Comparison of ENCODE assay signal across 9 mouse cellular contexts in genomic region chr4:154093210-154093609, GRCm38 (mm10). TPM values are rescaled to one million over a fixed set of nuclear protein-coding genes. Genes with fewer than 3 reads are reported as not detected.
A peak's percentile ranks its signal among the peaks of the same experiment; 100 is the strongest.
DNase-seq lines count a peak whose midpoint lies in the region; ATAC-seq and TF ChIP-seq lines count a peak whose summit lies in the region.
"Had no signal": no experiment of that assay in that cellular context is flagged by ENCODE, and none has a peak within 500 bp of the region (broad histone marks: within the 10 kb centered on the region; RNA-seq: fewer than 3 reads in every experiment).

No protein-coding gene starts in this region.

- ATAC-seq in forebrain, postnatal 0 days, result no peak
- ATAC-seq in limb, embryonic 11.5 days (ENCODE audit: insufficient number of reproducible peaks, low FRiP score, low TSS enrichment, low read depth), result no peak
- ATAC-seq in stomach, postnatal 0 days (ENCODE audit: low FRiP score, low TSS enrichment), result no peak; the same call in 1 of the 2 replicates
- no peak for ATAC-seq in midbrain, embryonic 16.5 days

- no peak overlapping the region for H3K27ac ChIP-seq in forebrain, postnatal 0 days (ENCODE audit: low read depth, low read length)
- H3K27ac ChIP-seq in forebrain, embryonic 10.5 days, result no peak overlapping the region
- no peak overlapping the region for H3K27ac ChIP-seq in limb, embryonic 11.5 days (replicated peaks; ENCODE audit: low read depth, low read length)
- H3K27ac ChIP-seq in stomach, postnatal 0 days (replicated peaks), result no peak overlapping the region
- no peak overlapping the region for H3K27ac ChIP-seq in midbrain, embryonic 16.5 days (ENCODE audit: low read length)
- H3K27ac ChIP-seq: neural tube, embryonic 12.5 days had no signal

- TF ChIP-seq EP300 in stomach, postnatal 0 days (optimal IDR thresholded peaks at IDR 0.05), result no peak

- no peaks in the 10 kb centered on the region for H3K9me3 ChIP-seq in forebrain, postnatal 0 days (ENCODE audit: low read length)
- no peaks in the 10 kb centered on the region for H3K9me3 ChIP-seq in forebrain, embryonic 10.5 days
- H3K9me3 ChIP-seq in limb, embryonic 11.5 days (ENCODE audit: control insufficient read depth, low read length), result no peaks in the 10 kb centered on the region
- H3K9me3 ChIP-seq in stomach, postnatal 0 days (ENCODE audit: control insufficient read depth, low read length), result no peaks in the 10 kb centered on the region
- H3K9me3 ChIP-seq in midbrain, embryonic 16.5 days (replicated peaks; ENCODE audit: control insufficient read depth, low read length, poor library complexity, severe bottlenecking), result no peaks in the 10 kb centered on the region
- H3K9me3 ChIP-seq: neural tube, embryonic 12.5 days had no signal

- 22% methylated on average over 9 of the region's 9 CpGs for WGBS in forebrain, postnatal 0 days
- WGBS in forebrain, embryonic 10.5 days, result 28% methylated on average over 9 of the region's 9 CpGs
- WGBS in limb, embryonic 11.5 days, result 21% methylated on average over 9 of the region's 9 CpGs
- WGBS in stomach, postnatal 0 days, result 16% methylated on average over 9 of the region's 9 CpGs
- 27% methylated on average over 9 of the region's 9 CpGs for WGBS in midbrain, embryonic 16.5 days

- H3K36me3 ChIP-seq in forebrain, postnatal 0 days (ENCODE audit: insufficient read depth), result no peaks in the 10 kb centered on the region
- no peaks in the 10 kb centered on the region for H3K36me3 ChIP-seq in forebrain, embryonic 10.5 days (replicated peaks)
- H3K36me3 ChIP-seq in limb, embryonic 11.5 days (ENCODE audit: control insufficient read depth, insufficient read depth, low read length), result no peaks in the 10 kb centered on the region
- no peaks in the 10 kb centered on the region for H3K36me3 ChIP-seq in stomach, postnatal 0 days (ENCODE audit: control insufficient read depth, insufficient read depth, low read length)
- no peaks in the 10 kb centered on the region for H3K36me3 ChIP-seq in midbrain, embryonic 16.5 days (ENCODE audit: control insufficient read depth, insufficient read depth, low read length)
- H3K36me3 ChIP-seq: neural tube, embryonic 12.5 days had no signal

- H3K9ac ChIP-seq in forebrain, postnatal 0 days, result no peak overlapping the region
- no peak overlapping the region for H3K9ac ChIP-seq in limb, embryonic 11.5 days (ENCODE audit: low read length)
- no peak overlapping the region for H3K9ac ChIP-seq in stomach, postnatal 0 days (ENCODE audit: low read length)
- no peak overlapping the region for H3K9ac ChIP-seq in midbrain, embryonic 16.5 days (ENCODE audit: low read depth, low read length)
- H3K9ac ChIP-seq: neural tube, embryonic 12.5 days had no signal

- no peak overlapping the region for H3K4me2 ChIP-seq in forebrain, postnatal 0 days (ENCODE audit: low read depth)
- no peak overlapping the region for H3K4me2 ChIP-seq in limb, embryonic 11.5 days (ENCODE audit: low read depth, severe bottlenecking)
- H3K4me2 ChIP-seq in stomach, postnatal 0 days (replicated peaks; ENCODE audit: low read depth), result no peak overlapping the region
- H3K4me2 ChIP-seq in midbrain, embryonic 16.5 days (ENCODE audit: low read length), result no peak overlapping the region
- H3K4me2 ChIP-seq: neural tube, embryonic 12.5 days had no signal

- no peak for DNase-seq in forebrain, postnatal 0 days
- no peak for DNase-seq in forebrain, embryonic 10.5 days (ENCODE audit: extremely low spot score, low spot score)
- peak; percentile 43 for DNase-seq in retina, embryonic 14.5 days (ENCODE audit: low spot score)
- DNase-seq in retina, postnatal 1 day, result no peak
- peak; percentile 45 for DNase-seq in c-Kit-positive CD71-positive TER-119-positive erythroid progenitor cells, embryonic 14.5 days (ENCODE audit: low spot score)
- DNase-seq in limb, embryonic 11.5 days (ENCODE audit: low spot score), result peak; percentile 64
- peak; percentile 62 for DNase-seq in stomach, postnatal 0 days (ENCODE audit: low spot score)

- TF ChIP-seq CTCF in forebrain, postnatal 0 days (IDR thresholded peaks at IDR 0.05; ENCODE audit: low read depth), result peak; percentile 31
- TF ChIP-seq CTCF in stomach, postnatal 0 days (IDR thresholded peaks at IDR 0.05; ENCODE audit: low read depth), result peak; percentile 76

- no peaks in the 10 kb centered on the region for H3K4me1 ChIP-seq in forebrain, postnatal 0 days (ENCODE audit: insufficient read depth)
- H3K4me1 ChIP-seq in forebrain, embryonic 10.5 days, result peaks cover 5% of the 10 kb centered on the region
- H3K4me1 ChIP-seq in limb, embryonic 11.5 days (ENCODE audit: control insufficient read depth, insufficient read depth, low read length), result no peaks in the 10 kb centered on the region
- H3K4me1 ChIP-seq in stomach, postnatal 0 days (replicated peaks; ENCODE audit: control insufficient read depth, insufficient read depth), result no peaks in the 10 kb centered on the region
- no peaks in the 10 kb centered on the region for H3K4me1 ChIP-seq in midbrain, embryonic 16.5 days (ENCODE audit: control insufficient read depth, insufficient read depth, low read length)
- H3K4me1 ChIP-seq: neural tube, embryonic 12.5 days had no signal

- H3K4me3 ChIP-seq in forebrain, postnatal 0 days (ENCODE audit: low read depth, low read length), result no peak overlapping the region
- H3K4me3 ChIP-seq in forebrain, embryonic 10.5 days, result no peak overlapping the region
- H3K4me3 ChIP-seq in limb, embryonic 11.5 days (ENCODE audit: low read depth, low read length), result no peak overlapping the region
- H3K4me3 ChIP-seq in stomach, postnatal 0 days (ENCODE audit: low read depth, low read length), result no peak overlapping the region
- no peak overlapping the region for H3K4me3 ChIP-seq in midbrain, embryonic 16.5 days (ENCODE audit: low read depth, low read length)
- H3K4me3 ChIP-seq: neural tube, embryonic 12.5 days had no signal

- H3K27me3 ChIP-seq in forebrain, postnatal 0 days (ENCODE audit: insufficient read depth, low read length), result no peaks in the 10 kb centered on the region
- H3K27me3 ChIP-seq in forebrain, embryonic 10.5 days (ENCODE audit: poor library complexity, severe bottlenecking), result peaks cover 44% of the 10 kb centered on the region; the same call in 1 of the 2 replicates
- H3K27me3 ChIP-seq in limb, embryonic 11.5 days (ENCODE audit: control insufficient read depth, insufficient read depth, low read length), result peaks cover 4% of the 10 kb centered on the region; the same call in 1 of the 2 replicates
- H3K27me3 ChIP-seq in stomach, postnatal 0 days (ENCODE audit: control insufficient read depth, insufficient read depth, low read length), result no peaks in the 10 kb centered on the region
- no peaks in the 10 kb centered on the region for H3K27me3 ChIP-seq in midbrain, embryonic 16.5 days (ENCODE audit: control insufficient read depth, insufficient read depth, low read depth, low read length)

RNA-seq across cellular contexts. Expression of gene Trp73, which starts 46.8 kb away (rescaled TPM):
- 2.2 and 3.9 TPM in 2 replicates for total RNA-seq in forebrain, postnatal 0 days (2014; rRNA removed)
- 3.5 and 4.1 TPM in 2 replicates for polyA plus RNA-seq in forebrain, postnatal 0 days (2015; fragmentation: Nextera tagmentation; extraction: Ambion mirVana)
- polyA plus RNA-seq in forebrain, embryonic 10.5 days (2016; fragmentation: Nextera tagmentation; extraction: Ambion mirVana), result 1.9 and 4.5 TPM in 2 replicates
- polyA plus RNA-seq in limb, embryonic 11.5 days (2014; fragmentation: Nextera tagmentation; extraction: Ambion mirVana), result 0.71 and 0.75 TPM in 2 replicates
- polyA plus RNA-seq in stomach, postnatal 0 days (2015; fragmentation: Nextera tagmentation; extraction: Ambion mirVana), result 1.0 and 1.3 TPM in 2 replicates
- 0.90 and 1.1 TPM in 2 replicates for polyA plus RNA-seq in midbrain, embryonic 16.5 days (2015; fragmentation: Nextera tagmentation; extraction: Ambion mirVana)

RNA-seq across cellular contexts. Expression of gene Wrap73, which starts 49.0 kb away (rescaled TPM):
- total RNA-seq in forebrain, postnatal 0 days (2014; rRNA removed), result 44.1 and 44.4 TPM in 2 replicates
- 37.6 and 42.7 TPM in 2 replicates for polyA plus RNA-seq in forebrain, postnatal 0 days (2015; fragmentation: Nextera tagmentation; extraction: Ambion mirVana)
- polyA plus RNA-seq in forebrain, embryonic 10.5 days (2016; fragmentation: Nextera tagmentation; extraction: Ambion mirVana), result 47.5 and 50.3 TPM in 2 replicates
- polyA plus RNA-seq in limb, embryonic 11.5 days (2014; fragmentation: Nextera tagmentation; extraction: Ambion mirVana), result 47.3 and 48.0 TPM in 2 replicates
- polyA plus RNA-seq in stomach, postnatal 0 days (2015; fragmentation: Nextera tagmentation; extraction: Ambion mirVana), result 17.3 and 19.9 TPM in 2 replicates
- 43.5 and 45.6 TPM in 2 replicates for polyA plus RNA-seq in midbrain, embryonic 16.5 days (2015; fragmentation: Nextera tagmentation; extraction: Ambion mirVana)

RNA-seq across cellular contexts. Expression of gene Ccdc27, which starts 50.7 kb away (rescaled TPM):
- total RNA-seq in forebrain, postnatal 0 days (2014; rRNA removed), result not detected in 2 replicates
- polyA plus RNA-seq in forebrain, postnatal 0 days (2015; fragmentation: Nextera tagmentation; extraction: Ambion mirVana), result not detected in 2 replicates
- not detected in 2 replicates for polyA plus RNA-seq in forebrain, embryonic 10.5 days (2016; fragmentation: Nextera tagmentation; extraction: Ambion mirVana)
- polyA plus RNA-seq in limb, embryonic 11.5 days (2014; fragmentation: Nextera tagmentation; extraction: Ambion mirVana), result not detected in 2 replicates
- polyA plus RNA-seq in stomach, postnatal 0 days (2015; fragmentation: Nextera tagmentation; extraction: Ambion mirVana), result 0.07 TPM in 1 of 2 replicates, not detected in the other
- polyA plus RNA-seq in midbrain, embryonic 16.5 days (2015; fragmentation: Nextera tagmentation; extraction: Ambion mirVana), result not detected in 2 replicates
- polyA plus RNA-seq: neural tube, embryonic 12.5 days had no signal

Comparison
In these comparisons a context has a peak if more than half of its experiments do, and no peak if none do; other contexts are left out.
1. DNase-seq: peak in retina, embryonic 14.5 days (single experiment), c-Kit-positive CD71-positive TER-119-positive erythroid progenitor cells, embryonic 14.5 days (single experiment), limb, embryonic 11.5 days (single experiment) and stomach, postnatal 0 days (single experiment); none in forebrain, postnatal 0 days (single experiment), forebrain, embryonic 10.5 days (single experiment) and retina, postnatal 1 day (single experiment).